Mouse (Mus musculus) forebrain, embryonic 16.5 days (tissue): ENCODE measurements around the gene Nav2. TPM values are rescaled to one million over a fixed set of nuclear protein-coding genes. Genes with fewer than 3 reads are reported as not detected.

ENCODE experiments used
- ATAC-seq: fragments of 200-750 bp; cut with Nextera tagmentation; 2 replicates; pipeline ENCODE4 v1.8.0; 2017; ENCODE audit warnings: mild to moderate bottlenecking, moderate library complexity
- H3K27ac ChIP-seq: fragments of 300-500 bp; sonication (generic); 2 replicates; pipeline ENCODE4 v1.5.1; 2014; ENCODE audit warnings: low read length, control low read depth
- H3K27me3 ChIP-seq: fragments of 300-500 bp; sonication (generic); replicated peaks from 2 replicates; pipeline ENCODE4 v1.6.1; 2014; ENCODE audit warnings: low read length; ENCODE audit not compliant: control insufficient read depth, insufficient read depth
- H3K36me3 ChIP-seq: fragments of 300-500 bp; sonication (generic); 2 replicates; pipeline ENCODE4 v1.6.1; 2014; ENCODE audit not compliant: control insufficient read depth, insufficient read depth
- H3K4me1 ChIP-seq: fragments of 300-500 bp; sonication (generic); replicated peaks from 2 replicates; pipeline ENCODE4 v1.6.1; 2014; ENCODE audit warnings: low read length; ENCODE audit not compliant: control insufficient read depth, insufficient read depth
- H3K4me2 ChIP-seq: fragments of 300-500 bp; sonication (generic); 2 replicates; pipeline ENCODE4 v1.6.1; 2014; ENCODE audit warnings: mild to moderate bottlenecking, low read length, control low read depth
- H3K4me3 ChIP-seq: fragments of 300-500 bp; sonication (generic); replicated peaks from 2 replicates; pipeline ENCODE4 v1.5.1; 2014; ENCODE audit warnings: mild to moderate bottlenecking, low read length, control low read depth
- H3K9ac ChIP-seq: fragments of 300-500 bp; sonication (generic); replicated peaks from 2 replicates; pipeline ENCODE4 v1.6.1; 2014; ENCODE audit warnings: low read depth, low read length, control low read depth
- H3K9me3 ChIP-seq: fragments of 300-500 bp; sonication (generic); 2 replicates; pipeline ENCODE4 v1.6.1; 2016; ENCODE audit warnings: low read length; ENCODE audit not compliant: control insufficient read depth
- WGBS: fragments of 180-500 bp; shearing (Covaris S2); extraction: QIAGEN DNeasy Blood & Tissue Kit; methylation state at CpG from one replicate; pipeline ENCODE4 v1.1.7; 2014; 5-methylcytosine and 5-hydroxymethylcytosine counted together
- polyA plus RNA-seq: library from polyadenylated mRNA; unstranded; fragments of >200 nt; fragmentation: Nextera tagmentation; extraction: Ambion mirVana; gene quantifications from 2 replicates; pipeline ENCODE4 v1.2.1, GENCODE M21; 2015

Nav2 gene
- polyA plus RNA-seq, 1 experiment from 2014 or later = 35.2 TPM

GRCm38 (mm10) chr7:49540181-49540580, 631.7 kb downstream of the Nav2 start:
- H3K4me1 ChIP-seq = peaks cover 7% of the 10 kb centered on the region
- H3K27ac ChIP-seq = no peak overlapping the region
- ATAC-seq = no peak
- H3K4me3 ChIP-seq = no peak overlapping the region
- no peak overlapping the region for H3K4me2 ChIP-seq
- H3K9me3 ChIP-seq = no peaks in the 10 kb centered on the region
- H3K27me3 ChIP-seq = no peaks in the 10 kb centered on the region
- whole genome bisulfite sequencing = 77% methylated on average over 9 of the region's 9 CpGs
- H3K36me3 ChIP-seq = peaks cover 3% of the 10 kb centered on the region; the same call in 1 of the 2 replicates
- H3K9ac ChIP-seq = no peak overlapping the region

- Histone ChIP-seq H3K9me3 (no peaks in the 10 kb centered on the region), H3K36me3 (no peaks in the 10 kb centered on the region), H3K9ac (no peak overlapping the region), H3K4me3 (no peak overlapping the region), H3K4me2 (no peak overlapping the region), H3K27me3 (no peaks in the 10 kb centered on the region), H3K4me1 (peaks cover 11% of the 10 kb centered on the region), H3K27ac (no peak overlapping the region)
- WGBS = 88% methylated on average over 3 of the region's 3 CpGs
- ATAC-seq = no peak
These were observed 633.6 kb downstream of the Nav2 start for GRCm38 (mm10) chr7:49542135-49542534.

- WGBS = 12% methylated on average over 11 of the region's 11 CpGs
- Histone ChIP-seq H3K9me3 (no peaks in the 10 kb centered on the region), H3K36me3 (no peaks in the 10 kb centered on the region), H3K4me1 (peaks cover 11% of the 10 kb centered on the region), H3K9ac (0 out of 2 replicates have a peak overlapping the region, but pooled peaks have one; percentile 4), H3K4me3 (no peak overlapping the region), H3K4me2 (no peak overlapping the region), H3K27me3 (no peaks in the 10 kb centered on the region), H3K27ac (peak overlapping the region; percentile 48; the same call in 1 of the 2 replicates)
- peak; percentile 59 for ATAC-seq
These were observed 636.5 kb downstream of the Nav2 start for GRCm38 (mm10) chr7:49544775-49545705.

GRCm38 (mm10) chr7:49545706-49546097, 637.2 kb downstream of the Nav2 start:
- H3K27ac ChIP-seq = 0 out of 2 replicates have a peak overlapping the region, but pooled peaks have one; percentile 48
- H3K4me2 ChIP-seq = no peak overlapping the region
- 72% methylated on average over 15 of the region's 15 CpGs for WGBS
- H3K9me3 ChIP-seq = no peaks in the 10 kb centered on the region
- no peak for ATAC-seq
- H3K9ac ChIP-seq = no peak overlapping the region
- H3K27me3 ChIP-seq = no peaks in the 10 kb centered on the region
- peaks cover 11% of the 10 kb centered on the region for H3K4me1 ChIP-seq
- no peaks in the 10 kb centered on the region for H3K36me3 ChIP-seq
- no peak overlapping the region for H3K4me3 ChIP-seq

GRCm38 (mm10) chr7:49548397-49548796, 639.9 kb downstream of the Nav2 start:
- no peak for ATAC-seq

GRCm38 (mm10) chr7:49553236-49553981, 644.9 kb downstream of the Nav2 start:
- ATAC-seq = no peak
- WGBS = 59% methylated on average over 11 of the region's 11 CpGs

More at GRCm38 (mm10) chr7:49548397-49548796, 639.9 kb downstream of the Nav2 start:
- H3K4me1 ChIP-seq = peaks cover 11% of the 10 kb centered on the region
- no peak overlapping the region for H3K9ac ChIP-seq
- no peak overlapping the region for H3K4me3 ChIP-seq
- H3K4me2 ChIP-seq = no peak overlapping the region
- H3K9me3 ChIP-seq = no peaks in the 10 kb centered on the region
- 88% methylated on average over 11 of the region's 11 CpGs for WGBS
- no peak overlapping the region for H3K27ac ChIP-seq
- H3K36me3 ChIP-seq = 0 out of 2 replicates have a peak, but pooled peaks cover 3% of the 10 kb centered on the region
- no peaks in the 10 kb centered on the region for H3K27me3 ChIP-seq

GRCm38 (mm10) chr7:49558240-49558640, 649.7 kb downstream of the Nav2 start:
- WGBS = 51% methylated on average over 12 of the region's 12 CpGs
- no peaks in the 10 kb centered on the region for H3K36me3 ChIP-seq
- no peaks in the 10 kb centered on the region for H3K27me3 ChIP-seq
- no peak overlapping the region for H3K4me3 ChIP-seq
- H3K9ac ChIP-seq = no peak overlapping the region
- no peak overlapping the region for H3K4me2 ChIP-seq
- no peaks in the 10 kb centered on the region for H3K9me3 ChIP-seq
- ATAC-seq = no peak
- H3K27ac ChIP-seq = no peak overlapping the region
- H3K4me1 ChIP-seq = peaks cover 17% of the 10 kb centered on the region

More at GRCm38 (mm10) chr7:49553236-49553981, 644.9 kb downstream of the Nav2 start:
- Histone ChIP-seq H3K4me3 (no peak overlapping the region), H3K9me3 (no peaks in the 10 kb centered on the region), H3K9ac (no peak overlapping the region), H3K27me3 (no peaks in the 10 kb centered on the region), H3K36me3 (0 out of 2 replicates have a peak, but pooled peaks cover 3% of the 10 kb centered on the region), H3K27ac (no peak overlapping the region), H3K4me2 (no peak overlapping the region), H3K4me1 (peaks cover 7% of the 10 kb centered on the region; the same call in 1 of the 2 replicates)

- H3K4me1 ChIP-seq = peaks cover 17% of the 10 kb centered on the region
- no peak overlapping the region for H3K9ac ChIP-seq
- 70% methylated on average over 5 of the region's 5 CpGs for WGBS
- no peaks in the 10 kb centered on the region for H3K36me3 ChIP-seq
- H3K27ac ChIP-seq = no peak overlapping the region
- no peak overlapping the region for H3K4me2 ChIP-seq
- ATAC-seq = 0 out of 2 replicates have a peak, but pooled peaks have one; percentile 48
- no peaks in the 10 kb centered on the region for H3K27me3 ChIP-seq
- H3K9me3 ChIP-seq = no peaks in the 10 kb centered on the region
- no peak overlapping the region for H3K4me3 ChIP-seq
These were observed 650.4 kb downstream of the Nav2 start for GRCm38 (mm10) chr7:49558895-49559294.

GRCm38 (mm10) chr7:49560012-49560411, 651.5 kb downstream of the Nav2 start:
- no peak for ATAC-seq
- Histone ChIP-seq H3K4me1 (peaks cover 17% of the 10 kb centered on the region), H3K36me3 (0 out of 2 replicates have a peak, but pooled peaks cover 2% of the 10 kb centered on the region), H3K4me3 (no peak overlapping the region), H3K4me2 (no peak overlapping the region), H3K9me3 (no peaks in the 10 kb centered on the region), H3K9ac (no peak overlapping the region), H3K27me3 (no peaks in the 10 kb centered on the region), H3K27ac (no peak overlapping the region)
- WGBS = 68% methylated on average over 4 of the region's 4 CpGs
